Mouse (Mus musculus) heart, postnatal 10 days (tissue): ENCODE measurements around the gene Palm2. TPM values are rescaled to one million over a fixed set of nuclear protein-coding genes. Genes with fewer than 3 reads are reported as not detected.
"Not testable (repeated sequence)": the region's sequence is repeated elsewhere in the genome, so short reads cannot be mapped to it uniquely, and the experiment has no call there.

Source experiments
- DNase-seq, 2 experiments: peaks; one replicate each; pipeline ENCODE4 v3.0.0; 2021
- intact Hi-C: fragments of 180-260 bp; cut with DNase I; formaldehyde crosslinking; loops from one replicate; pipeline ENCODE4 v1.15.1; 2025
- total RNA-seq, 2 experiments: library from RNA; stranded (reverse); gene quantifications; 2 replicates each; pipeline ENCODE4 v1.2.3; 2021

The Palm2 gene
- total RNA-seq = 10 to 100 TPM; 21.6 to 37.2 TPM

GRCm38 (mm10) chr4:57433941-57434704 lies at the start of gene Palm2:
Gene Palm2 (plus strand): TSS chr4:57434247.
- intact Hi-C loops = loop anchor here (5.0 kb wide), 1 partner anchor 62 kb away; no protein-coding TSS in a partner anchor
- DNase-seq = peak; percentile 70 to 78

- DNase-seq = no peak
- intact Hi-C loops = no loop called here
These were observed 49.7 kb upstream of the Palm2 start for GRCm38 (mm10) chr4:57384355-57384754.

GRCm38 (mm10) chr4:57391103-57391502 lies 42.9 kb upstream of the Palm2 start:
- DNase-seq = peak in 1 of 2 experiments; percentile 2
- intact Hi-C loops = no loop called here

- no peak for DNase-seq
- intact Hi-C loops = no loop called here
These were observed 37.6 kb upstream of the Palm2 start for GRCm38 (mm10) chr4:57396414-57396813.

GRCm38 (mm10) chr4:57412385-57412784 lies 21.7 kb upstream of the Palm2 start:
- intact Hi-C loops = not testable (repeated sequence)

GRCm38 (mm10) chr4:57413016-57413415 lies 21.0 kb upstream of the Palm2 start:
- intact Hi-C loops = no loop called here
- no peak for DNase-seq

More at GRCm38 (mm10) chr4:57412385-57412784, 21.7 kb upstream of the Palm2 start:
- DNase-seq = not testable (repeated sequence)

DNA sequence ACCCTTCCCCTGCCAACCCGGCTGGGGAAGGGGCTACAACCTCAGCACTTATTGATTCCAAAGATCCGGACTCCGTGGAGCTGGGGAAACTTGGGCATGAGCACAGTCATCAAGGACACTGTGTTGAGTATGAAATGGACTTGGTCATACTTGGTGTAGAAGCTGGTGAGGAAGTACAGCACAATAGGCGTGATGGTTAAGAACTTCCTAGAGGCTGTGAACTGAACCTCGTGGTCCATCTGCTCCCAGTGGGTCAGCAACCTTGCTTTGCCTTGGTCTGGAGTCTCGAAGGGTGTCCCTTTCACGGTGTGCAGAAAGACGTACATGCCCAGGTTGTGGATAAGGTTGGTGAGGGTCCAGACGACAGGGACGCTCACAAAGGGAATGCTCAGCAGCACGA lies 20.4 kb upstream of the Palm2 start:
- intact Hi-C loops, DNase-seq: not testable (repeated sequence)

DNA sequence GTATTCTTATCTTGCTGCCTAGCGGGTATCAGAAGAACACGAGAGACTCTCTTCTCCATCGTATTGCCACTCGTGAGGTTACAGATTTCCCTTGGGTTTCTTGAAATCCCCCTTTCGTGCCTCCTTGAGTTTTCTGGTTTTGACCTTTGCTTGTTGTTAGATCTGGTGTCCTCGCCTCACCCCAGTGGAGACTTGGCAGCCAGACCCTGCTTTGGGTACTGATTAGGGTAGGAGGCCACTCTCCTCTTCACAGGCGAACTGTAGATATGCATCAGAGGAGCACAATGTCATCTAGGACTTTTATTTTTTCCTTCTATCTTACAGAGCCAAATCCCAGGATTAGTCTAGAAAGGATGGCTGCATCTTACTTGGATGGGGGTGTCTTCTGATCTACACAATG lies 10.0 kb upstream of the Palm2 start:
- peak; percentile 18 for DNase-seq
- intact Hi-C loops = no loop called here

GRCm38 (mm10) chr4:57428317-57428716 lies 5.7 kb upstream of the Palm2 start:
- intact Hi-C loops = no loop called here
- DNase-seq = no peak

- intact Hi-C loops = loop anchor here (5.0 kb wide), 1 partner anchor 63 kb away; no protein-coding TSS in a partner anchor
- DNase-seq = no peak
These were observed 786 bp downstream of the Palm2 start for GRCm38 (mm10) chr4:57434705-57435360.

- intact Hi-C loops = no loop called here
- DNase-seq = no peak
These were observed 2.2 kb downstream of the Palm2 start for GRCm38 (mm10) chr4:57436286-57436685.

DNA sequence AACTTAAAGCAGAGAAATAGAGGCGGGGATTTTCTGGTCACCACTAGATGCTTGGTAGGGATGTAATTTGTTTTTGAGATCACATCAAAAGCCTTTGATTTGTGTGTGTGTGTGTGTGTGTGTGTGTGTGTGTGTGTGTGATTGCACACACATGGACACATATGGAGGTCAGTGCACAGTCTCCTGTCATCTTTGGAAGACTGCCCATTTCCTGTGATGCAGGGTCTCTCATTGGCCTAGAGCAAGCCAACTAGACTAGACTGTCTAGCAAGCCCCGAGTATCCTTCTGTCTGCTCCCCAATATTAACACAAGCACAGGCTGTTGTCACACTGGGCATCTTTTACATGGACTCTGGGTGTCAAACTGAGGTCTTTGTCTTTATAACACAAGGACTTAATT lies 12.0 kb downstream of the Palm2 start:
- DNase-seq = no peak
- intact Hi-C loops = no loop called here

- intact Hi-C loops = no loop called here
- no peak for DNase-seq
These were observed 12.9 kb downstream of the Palm2 start for GRCm38 (mm10) chr4:57446854-57447444.

DNA sequence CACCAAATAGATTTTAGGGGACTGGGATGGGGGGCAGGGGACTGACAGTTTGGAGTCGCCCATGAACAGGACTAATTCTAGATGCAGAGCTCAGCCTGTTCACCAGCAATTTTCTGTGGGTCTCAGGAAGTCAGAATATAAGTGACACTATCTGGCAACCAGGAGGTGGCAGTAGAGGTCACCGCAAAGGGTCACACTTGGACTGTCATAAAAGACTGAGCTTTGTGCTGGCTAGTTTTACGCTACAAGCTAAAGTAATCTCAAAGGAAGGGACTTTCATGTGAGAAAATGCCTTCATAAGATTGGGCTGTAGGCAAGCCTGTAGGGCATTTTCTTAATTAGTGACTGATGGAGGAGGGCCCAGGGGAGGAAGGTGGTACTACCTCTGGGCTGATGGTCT lies 17.8 kb downstream of the Palm2 start:
- intact Hi-C loops = loop anchor here (1.0 to 5.0 kb wide), 3 partner anchors 80 to 215 kb away; no protein-coding TSS in a partner anchor
- peak; percentile 81 for DNase-seq

- DNase-seq = no peak
- intact Hi-C loops = loop anchor here (1.0 to 5.0 kb wide), 3 partner anchors 80 to 215 kb away; no protein-coding TSS in a partner anchor
These were observed 18.6 kb downstream of the Palm2 start for GRCm38 (mm10) chr4:57452661-57453060.

DNA sequence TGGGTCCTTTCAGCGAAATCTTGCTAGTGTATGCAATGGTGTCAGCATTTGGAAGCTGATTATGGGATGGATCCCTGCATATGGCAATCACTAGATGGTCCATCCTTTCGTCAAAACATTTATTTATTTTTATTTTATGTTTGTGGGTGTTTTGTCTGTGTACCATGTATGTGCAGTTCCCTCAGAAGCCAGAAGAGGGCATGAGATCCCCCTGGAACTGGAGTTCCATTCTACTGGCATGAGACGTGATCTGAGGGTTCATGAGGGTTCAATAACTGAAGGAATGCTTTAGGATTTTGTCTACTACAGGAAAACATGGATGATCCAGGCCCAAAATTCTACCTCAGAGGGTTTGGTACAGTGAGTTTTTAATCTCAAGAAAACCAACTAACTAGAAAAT lies 28.3 kb downstream of the Palm2 start:
- intact Hi-C loops = no loop called here
- peak; percentile 28 to 59 for DNase-seq

GRCm38 (mm10) chr4:57482435-57482834 lies 48.4 kb downstream of the Palm2 start:
- DNase-seq = no peak
- intact Hi-C loops = no loop called here

- intact Hi-C loops = no loop called here
These were observed 52.3 kb downstream of the Palm2 start for GRCm38 (mm10) chr4:57486392-57486791.

GRCm38 (mm10) chr4:57489887-57490286 lies 55.8 kb downstream of the Palm2 start:
- DNase-seq = peak; percentile 47 to 49
- intact Hi-C loops = no loop called here

More at GRCm38 (mm10) chr4:57486392-57486791, 52.3 kb downstream of the Palm2 start:
- no peak for DNase-seq

GRCm38 (mm10) chr4:57504792-57505191 lies 70.7 kb downstream of the Palm2 start:
- DNase-seq = no peak
- intact Hi-C loops = no loop called here

- intact Hi-C loops = no loop called here
- DNase-seq = no peak
These were observed 76.5 kb downstream of the Palm2 start for GRCm38 (mm10) chr4:57510576-57510975.
